Mouse (Mus musculus): Measurements from ENCODE around the gene Grm5.

Grm5 gene

GRCm38 (mm10) chr7:87583868-87584267 is at the start of gene Grm5:
Grm5 (plus strand) TSS chr7:87584168.
- DNase-seq, result no peak

GRCm38 (mm10) chr7:87539031-87539430 is 44.9 kb upstream of the Grm5 start:
- no peak for DNase-seq

GRCm38 (mm10) chr7:87565300-87565699 is 18.7 kb upstream of the Grm5 start:
- DNase-seq, result no peak

GRCm38 (mm10) chr7:87566476-87566875 is 17.5 kb upstream of the Grm5 start:
- no peak for DNase-seq

- DNase-seq, result no peak
Observed at GRCm38 (mm10) chr7:87584281-87584701, 323 bp downstream of the Grm5 start.

- no peak for DNase-seq
Observed at GRCm38 (mm10) chr7:87586271-87586937, 2.4 kb downstream of the Grm5 start.

- no peak for DNase-seq
Observed at GRCm38 (mm10) chr7:87587976-87588375, 4.0 kb downstream of the Grm5 start.

- DNase-seq, result no peak
Observed at GRCm38 (mm10) chr7:87626251-87626650, 42.3 kb downstream of the Grm5 start.

- no peak for DNase-seq
Observed at GRCm38 (mm10) chr7:87635530-87635929, 51.6 kb downstream of the Grm5 start.

- no peak for DNase-seq
Observed at GRCm38 (mm10) chr7:87650610-87651009, 66.6 kb downstream of the Grm5 start.

GRCm38 (mm10) chr7:87661794-87662193 is 77.8 kb downstream of the Grm5 start:
- no peak for DNase-seq

- DNase-seq, result no peak
Observed at GRCm38 (mm10) chr7:87664041-87664440, 80.1 kb downstream of the Grm5 start.

GRCm38 (mm10) chr7:87716393-87716792 is 132.4 kb downstream of the Grm5 start:
- no peak for DNase-seq

GRCm38 (mm10) chr7:87718631-87719030 is 134.7 kb downstream of the Grm5 start:
- DNase-seq, result no peak

GRCm38 (mm10) chr7:87734511-87734910 is 150.5 kb downstream of the Grm5 start:
- DNase-seq, result no peak

- DNase-seq, result no peak
Observed at GRCm38 (mm10) chr7:87761945-87762344, 178.0 kb downstream of the Grm5 start.

GRCm38 (mm10) chr7:87762376-87762775 is 178.4 kb downstream of the Grm5 start:
- DNase-seq, result no peak

- no peak for DNase-seq
Observed at GRCm38 (mm10) chr7:87787560-87787959, 203.6 kb downstream of the Grm5 start.

GRCm38 (mm10) chr7:87788963-87789362 is 205.0 kb downstream of the Grm5 start:
- DNase-seq, result no peak

GRCm38 (mm10) chr7:87793896-87794295 is 209.9 kb downstream of the Grm5 start:
- DNase-seq, result no peak

- no peak for DNase-seq
Observed at GRCm38 (mm10) chr7:87824898-87825297, 240.9 kb downstream of the Grm5 start.

GRCm38 (mm10) chr7:87834669-87835068 is 250.7 kb downstream of the Grm5 start:
- no peak for DNase-seq

GRCm38 (mm10) chr7:87838579-87838978 is 254.6 kb downstream of the Grm5 start:
- no peak for DNase-seq

- no peak for DNase-seq
Observed at GRCm38 (mm10) chr7:87843496-87843895, 259.5 kb downstream of the Grm5 start.

- DNase-seq, result no peak
Observed at GRCm38 (mm10) chr7:87846082-87846481, 262.1 kb downstream of the Grm5 start.
